Mouse (Mus musculus): ENCODE results near the gene Nrtn. TPM values are rescaled to one million over a fixed set of nuclear protein-coding genes. Genes with fewer than 3 reads are reported as not detected.

Gene Nrtn
- polyA plus RNA-seq, 1 experiment: 7.8 TPM

- H3K4me1 ChIP-seq (ENCODE audit: control insufficient read depth, insufficient read depth, low read length): peaks cover 20% of the 10 kb centered on the region
- no peak overlapping the region for H3K27ac ChIP-seq (ENCODE audit: control insufficient read depth, insufficient read depth, low read depth, low read length)
- H3K36me3 ChIP-seq (ENCODE audit: control insufficient read depth, insufficient read depth, low read length): peaks cover 1% of the 10 kb centered on the region
- TF ChIP-seq POLR2A (IDR thresholded peaks at IDR 0.05; ENCODE audit: control insufficient read depth, low read depth, low read length): no peak
- no peak for TF ChIP-seq CTCF (IDR thresholded peaks at IDR 0.05; ENCODE audit: control insufficient read depth, insufficient read depth, insufficient replicate concordance, low read depth, low read length)
- no peak overlapping the region for H3K4me3 ChIP-seq (ENCODE audit: control insufficient read depth, low read depth, low read length)
- no peaks in the 10 kb centered on the region for H3K27me3 ChIP-seq (ENCODE audit: control insufficient read depth, insufficient read depth, low read length)
Observed at GRCm38 (mm10) chr17:56767531-56768135, 10.3 kb upstream of the Nrtn start.

DNA sequence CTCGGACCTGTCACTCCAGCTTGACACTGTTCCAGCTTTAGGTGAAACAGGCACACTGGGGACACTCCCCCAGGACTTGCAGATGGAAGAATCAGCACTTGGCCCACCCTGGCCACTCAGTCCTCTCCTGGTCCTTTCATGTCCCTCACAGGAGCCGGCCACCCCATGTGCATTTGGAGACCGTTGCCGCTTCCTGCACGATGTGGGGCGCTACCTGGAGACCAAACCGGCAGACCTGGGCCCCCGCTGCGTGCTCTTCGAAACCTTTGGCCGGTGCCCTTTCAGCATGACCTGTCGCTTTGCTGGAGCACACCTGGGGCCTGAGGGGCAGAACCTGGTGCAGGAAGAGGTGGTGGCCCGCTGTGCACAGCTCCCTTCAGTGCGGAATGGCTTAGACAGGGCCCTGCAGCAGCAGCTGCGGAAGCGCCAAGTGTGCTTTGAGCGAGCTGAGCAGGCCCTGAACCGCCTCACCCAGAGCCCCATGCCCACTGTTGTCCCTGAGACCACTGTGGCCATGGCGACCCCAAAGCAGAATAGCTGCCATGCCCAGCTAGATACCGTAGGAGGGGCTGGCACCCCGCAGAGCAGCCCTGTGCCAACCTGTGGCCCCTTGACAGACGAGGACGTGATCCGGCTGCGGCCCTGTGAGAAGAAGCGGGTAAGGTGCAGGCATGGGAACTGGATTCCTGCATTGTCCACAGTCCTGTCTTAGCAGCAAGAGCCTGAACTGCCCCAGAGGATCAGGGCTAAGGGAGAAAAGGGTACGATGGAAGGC lies 9.5 kb upstream of the Nrtn start:
- Histone ChIP-seq H3K4me3 (ENCODE audit: control insufficient read depth, low read depth, low read length) (no peak overlapping the region), H3K27ac (ENCODE audit: control insufficient read depth, insufficient read depth, low read depth, low read length) (no peak overlapping the region), H3K36me3 (ENCODE audit: control insufficient read depth, insufficient read depth, low read length) (peaks cover 1% of the 10 kb centered on the region), H3K4me1 (ENCODE audit: control insufficient read depth, insufficient read depth, low read length) (peaks cover 27% of the 10 kb centered on the region), H3K27me3 (ENCODE audit: control insufficient read depth, insufficient read depth, low read length) (no peaks in the 10 kb centered on the region)
- TF ChIP-seq POLR2A (IDR thresholded peaks at IDR 0.05; ENCODE audit: control insufficient read depth, low read depth, low read length) (no peak), CTCF (IDR thresholded peaks at IDR 0.05; ENCODE audit: control insufficient read depth, insufficient read depth, insufficient replicate concordance, low read depth, low read length) (no peak)

- H3K27me3 ChIP-seq (ENCODE audit: control insufficient read depth, insufficient read depth, low read length): no peaks in the 10 kb centered on the region
- peak overlapping the region; percentile 97 for H3K4me3 ChIP-seq (ENCODE audit: control insufficient read depth, low read depth, low read length)
- peak overlapping the region; percentile 98; the same call in 1 of the 2 replicates for H3K27ac ChIP-seq (ENCODE audit: control insufficient read depth, insufficient read depth, low read depth, low read length)
- H3K4me1 ChIP-seq (ENCODE audit: control insufficient read depth, insufficient read depth, low read length): peaks cover 34% of the 10 kb centered on the region
- no peak for TF ChIP-seq POLR2A (IDR thresholded peaks at IDR 0.05; ENCODE audit: control insufficient read depth, low read depth, low read length)
- no peak for TF ChIP-seq CTCF (IDR thresholded peaks at IDR 0.05; ENCODE audit: control insufficient read depth, insufficient read depth, insufficient replicate concordance, low read depth, low read length)
- peaks cover 1% of the 10 kb centered on the region; the same call in 1 of the 2 replicates for H3K36me3 ChIP-seq (ENCODE audit: control insufficient read depth, insufficient read depth, low read length)
Observed at GRCm38 (mm10) chr17:56765431-56765830, 8.1 kb upstream of the Nrtn start.

GRCm38 (mm10) chr17:56764474-56765354 lies 7.4 kb upstream of the Nrtn start, which contains the start of gene Dus3l:
TSS of gene Dus3l (plus strand) at chr17:56764757.
- no peaks in the 10 kb centered on the region for H3K27me3 ChIP-seq (ENCODE audit: control insufficient read depth, insufficient read depth, low read length)
- H3K4me3 ChIP-seq (ENCODE audit: control insufficient read depth, low read depth, low read length): peak within 1 kb of the TSS; percentile 97
- peaks cover 1% of the 10 kb centered on the region; the same call in 1 of the 2 replicates for H3K36me3 ChIP-seq (ENCODE audit: control insufficient read depth, insufficient read depth, low read length)
- H3K27ac ChIP-seq (ENCODE audit: control insufficient read depth, insufficient read depth, low read depth, low read length): peak within 1 kb of the TSS; percentile 98
- H3K4me1 ChIP-seq (ENCODE audit: control insufficient read depth, insufficient read depth, low read length): peaks cover 34% of the 10 kb centered on the region
- peak; percentile 29 for TF ChIP-seq POLR2A (IDR thresholded peaks at IDR 0.05; ENCODE audit: control insufficient read depth, low read depth, low read length)
- peak; percentile 25; the same call in 1 of the 2 replicates for TF ChIP-seq CTCF (IDR thresholded peaks at IDR 0.05; ENCODE audit: control insufficient read depth, insufficient read depth, insufficient replicate concordance, low read depth, low read length)

DNA sequence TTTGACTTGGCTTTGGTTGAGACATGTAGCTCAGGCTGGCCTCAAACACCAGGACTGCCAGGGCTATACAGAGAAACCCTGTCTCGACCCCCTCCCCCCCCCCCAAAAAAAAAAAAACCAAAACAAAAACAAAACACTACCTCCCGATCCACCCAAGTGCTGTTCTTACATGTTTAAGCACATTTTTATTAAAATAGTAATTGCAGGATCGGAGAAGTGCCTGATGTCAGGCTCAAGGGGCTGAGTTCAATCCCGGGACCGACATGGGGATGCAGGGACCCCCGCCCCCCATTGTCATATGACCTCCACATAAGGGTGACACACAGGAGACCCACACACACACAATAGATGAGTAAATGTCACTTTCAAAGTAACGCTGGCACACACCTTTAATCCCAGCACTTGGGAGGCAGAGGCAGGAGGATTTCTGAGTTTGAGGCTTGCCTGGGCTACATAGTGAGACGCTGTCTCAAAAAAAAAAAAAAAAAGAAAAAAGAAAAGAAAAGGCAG lies 6.5 kb upstream of the Nrtn start:
- no peaks in the 10 kb centered on the region for H3K27me3 ChIP-seq (ENCODE audit: control insufficient read depth, insufficient read depth, low read length)
- no peaks in the 10 kb centered on the region for H3K36me3 ChIP-seq (ENCODE audit: control insufficient read depth, insufficient read depth, low read length)
- H3K27ac ChIP-seq (ENCODE audit: control insufficient read depth, insufficient read depth, low read depth, low read length): no peak overlapping the region
- no peak overlapping the region; the same call in 1 of the 2 replicates for H3K4me3 ChIP-seq (ENCODE audit: control insufficient read depth, low read depth, low read length)
- TF ChIP-seq CTCF (IDR thresholded peaks at IDR 0.05; ENCODE audit: control insufficient read depth, insufficient read depth, insufficient replicate concordance, low read depth, low read length) (no peak), POLR2A (IDR thresholded peaks at IDR 0.05; ENCODE audit: control insufficient read depth, low read depth, low read length) (no peak)
- H3K4me1 ChIP-seq (ENCODE audit: control insufficient read depth, insufficient read depth, low read length): peaks cover 36% of the 10 kb centered on the region

DNA sequence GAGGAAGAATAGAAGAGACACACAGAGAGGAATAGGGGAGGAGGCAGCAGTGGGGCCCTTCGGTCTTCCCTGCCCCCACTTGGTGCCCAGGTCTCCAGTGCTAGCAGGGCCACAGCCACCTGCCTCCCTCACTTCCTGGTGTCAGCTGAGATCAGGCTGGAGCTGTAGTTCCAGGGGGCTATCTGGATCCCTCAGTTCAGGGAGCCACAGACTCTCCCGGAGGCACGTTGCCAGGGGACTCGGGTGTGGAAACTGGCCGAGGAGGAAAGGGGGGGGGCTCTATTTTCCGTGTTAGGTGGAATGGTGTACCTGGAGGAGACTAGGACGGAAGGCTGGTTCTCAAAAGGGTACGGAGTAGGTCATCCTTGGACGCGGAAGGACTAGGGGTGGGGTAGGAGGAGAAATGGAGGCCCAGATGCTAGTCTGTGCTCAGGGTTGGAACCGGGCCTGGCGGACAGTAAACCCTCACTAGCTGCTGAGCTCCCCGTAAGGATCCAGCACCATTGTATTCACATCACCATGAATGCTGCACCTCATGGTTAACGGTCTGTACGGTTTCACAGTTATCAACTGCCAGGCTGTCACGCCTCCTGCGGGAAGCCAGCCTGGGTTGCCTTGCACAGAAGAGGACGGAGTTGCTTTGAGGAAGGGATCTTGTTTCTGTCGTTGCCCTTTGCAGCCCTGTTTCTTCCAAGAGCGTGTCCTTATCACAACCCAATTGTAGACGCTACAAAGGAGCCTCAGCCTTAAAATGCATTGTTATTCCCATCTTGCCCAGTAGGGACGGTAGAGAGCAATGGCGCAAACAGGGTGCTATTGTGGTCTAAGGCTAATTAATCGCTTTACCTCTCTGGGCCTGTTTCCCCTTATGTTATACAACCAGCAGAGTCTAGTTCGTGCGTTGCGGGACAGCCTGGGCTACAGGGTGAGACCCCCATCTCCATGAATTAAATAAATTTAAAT lies 5.7 kb upstream of the Nrtn start:
- peak overlapping the region; percentile 3; the same call in 1 of the 2 replicates for H3K4me3 ChIP-seq (ENCODE audit: control insufficient read depth, low read depth, low read length)
- no peaks in the 10 kb centered on the region for H3K27me3 ChIP-seq (ENCODE audit: control insufficient read depth, insufficient read depth, low read length)

More for the DNA sequence above, 5.7 kb upstream of the Nrtn start:
- TF ChIP-seq POLR2A (IDR thresholded peaks at IDR 0.05; ENCODE audit: control insufficient read depth, low read depth, low read length) (no peak), CTCF (IDR thresholded peaks at IDR 0.05; ENCODE audit: control insufficient read depth, insufficient read depth, insufficient replicate concordance, low read depth, low read length) (peak; percentile 69; the same call in 1 of the 2 replicates)
- H3K36me3 ChIP-seq (ENCODE audit: control insufficient read depth, insufficient read depth, low read length): no peaks in the 10 kb centered on the region
- H3K27ac ChIP-seq (ENCODE audit: control insufficient read depth, insufficient read depth, low read depth, low read length): peak overlapping the region; percentile 60; the same call in 1 of the 2 replicates
- peaks cover 38% of the 10 kb centered on the region for H3K4me1 ChIP-seq (ENCODE audit: control insufficient read depth, insufficient read depth, low read length)

All from testis, adult 2 months (tissue).